Mouse (Mus musculus): ENCODE results near the gene Ccdc113. TPM values are rescaled to one million over a fixed set of nuclear protein-coding genes. Genes with fewer than 3 reads are reported as not detected.

The Ccdc113 gene
- polyA plus RNA-seq, 1 experiment, result not detected

- H3K4me3 ChIP-seq (replicated peaks), result no peak overlapping the region
- TF ChIP-seq TAL1 (IDR thresholded peaks at IDR 0.05; ENCODE audit: low read length), result no peak
- no peak for TF ChIP-seq GATA1 (IDR thresholded peaks at IDR 0.05; ENCODE audit: low read length)
- no peaks in the 10 kb centered on the region for H3K4me1 ChIP-seq (ENCODE audit: control insufficient read depth)
- no peaks in the 10 kb centered on the region for H3K27me3 ChIP-seq (ENCODE audit: control insufficient read depth)
- H3K36me3 ChIP-seq (ENCODE audit: control insufficient read depth), result no peaks in the 10 kb centered on the region
- H3K9me3 ChIP-seq (ENCODE audit: control insufficient read depth, low read length), result no peaks in the 10 kb centered on the region
Measured at GRCm38 (mm10) chr8:95549871-95550829, 16.3 kb downstream of the Ccdc113 start.

DNA sequence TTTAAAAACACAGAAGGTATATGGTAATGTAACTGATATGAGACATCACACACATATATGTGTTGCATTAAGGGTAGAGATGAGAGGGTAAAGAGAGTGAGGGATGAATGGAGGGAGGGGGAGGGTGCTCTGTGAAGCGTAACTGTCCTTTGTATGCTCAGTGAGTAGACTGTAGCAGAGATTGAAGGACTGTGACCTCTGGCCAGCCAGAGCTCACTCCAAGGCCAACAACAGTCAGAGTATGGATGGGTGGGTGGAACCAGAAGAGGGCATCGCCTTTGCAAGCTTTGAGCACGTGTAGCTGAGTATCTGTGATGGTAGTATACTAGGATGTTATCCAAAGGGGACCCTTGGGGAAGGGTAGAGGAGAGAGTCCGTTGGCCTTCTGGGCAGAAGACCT, 17.7 kb downstream of the Ccdc113 start:
- Histone ChIP-seq H3K9me3 (ENCODE audit: control insufficient read depth, low read length) (no peaks in the 10 kb centered on the region), H3K36me3 (ENCODE audit: control insufficient read depth) (no peaks in the 10 kb centered on the region), H3K4me3 (replicated peaks) (no peak overlapping the region), H3K4me1 (ENCODE audit: control insufficient read depth) (no peaks in the 10 kb centered on the region), H3K27me3 (ENCODE audit: control insufficient read depth) (no peaks in the 10 kb centered on the region)
- TF ChIP-seq TAL1 (IDR thresholded peaks at IDR 0.05; ENCODE audit: low read length) (no peak), GATA1 (IDR thresholded peaks at IDR 0.05; ENCODE audit: low read length) (no peak)

DNA sequence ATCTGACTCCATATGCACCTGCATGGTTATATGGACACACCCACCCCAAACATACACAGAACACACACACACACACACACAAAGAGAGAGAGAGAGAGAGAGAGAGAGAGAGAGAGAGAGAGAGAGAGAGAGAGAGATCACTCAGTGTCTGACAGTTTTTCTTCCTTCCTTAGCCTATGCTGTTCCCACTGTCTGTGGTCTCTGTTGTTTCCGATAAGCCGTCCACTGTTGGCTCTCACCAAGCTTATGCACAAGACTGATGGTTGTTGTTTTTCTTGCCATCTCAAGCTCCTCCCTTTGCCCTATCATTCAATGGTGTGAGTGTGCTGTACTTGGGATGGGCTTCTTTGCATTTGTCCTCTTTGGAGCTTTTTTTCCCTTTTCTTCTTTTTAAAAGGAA, 22.1 kb downstream of the Ccdc113 start:
- Histone ChIP-seq H3K9me3 (ENCODE audit: control insufficient read depth, low read length) (no peaks in the 10 kb centered on the region), H3K4me1 (ENCODE audit: control insufficient read depth) (no peaks in the 10 kb centered on the region), H3K27me3 (ENCODE audit: control insufficient read depth) (no peaks in the 10 kb centered on the region), H3K4me3 (replicated peaks) (no peak overlapping the region), H3K36me3 (ENCODE audit: control insufficient read depth) (no peaks in the 10 kb centered on the region)
- TF ChIP-seq GATA1 (IDR thresholded peaks at IDR 0.05; ENCODE audit: low read length), result no peak
- TF ChIP-seq TAL1 (IDR thresholded peaks at IDR 0.05; ENCODE audit: low read length), result no peak

DNA sequence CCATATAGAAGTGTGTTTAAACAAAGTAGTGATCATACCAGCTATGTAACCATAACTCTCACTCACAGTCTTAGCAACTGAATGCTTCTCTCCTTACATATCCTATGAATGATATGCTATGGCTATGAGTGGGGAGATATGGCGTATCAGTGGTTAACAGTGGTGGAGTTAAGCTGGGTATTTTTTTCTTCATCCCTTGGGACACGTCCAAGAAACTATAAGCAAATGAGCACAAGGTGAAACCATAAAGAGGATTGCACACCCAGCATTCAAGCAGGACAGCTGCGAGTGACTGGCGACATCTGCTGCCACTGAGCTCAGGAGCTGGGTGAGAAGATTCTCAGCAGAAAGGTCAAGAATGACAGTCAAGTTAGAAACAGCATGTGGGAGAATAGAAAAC, 32.3 kb downstream of the Ccdc113 start:
- no peaks in the 10 kb centered on the region for H3K9me3 ChIP-seq (ENCODE audit: control insufficient read depth, low read length)
- H3K4me3 ChIP-seq (replicated peaks), result no peak overlapping the region
- TF ChIP-seq GATA1 (IDR thresholded peaks at IDR 0.05; ENCODE audit: low read length) (no peak), TAL1 (IDR thresholded peaks at IDR 0.05; ENCODE audit: low read length) (no peak)
- H3K27me3 ChIP-seq (ENCODE audit: control insufficient read depth), result no peaks in the 10 kb centered on the region
- no peaks in the 10 kb centered on the region for H3K36me3 ChIP-seq (ENCODE audit: control insufficient read depth)
- H3K4me1 ChIP-seq (ENCODE audit: control insufficient read depth), result no peaks in the 10 kb centered on the region

GRCm38 (mm10) chr8:95566809-95567208, 32.9 kb downstream of the Ccdc113 start:
- TF ChIP-seq GATA1 (IDR thresholded peaks at IDR 0.05; ENCODE audit: low read length) (no peak), TAL1 (IDR thresholded peaks at IDR 0.05; ENCODE audit: low read length) (no peak)
- no peaks in the 10 kb centered on the region for H3K9me3 ChIP-seq (ENCODE audit: control insufficient read depth, low read length)
- H3K27me3 ChIP-seq (ENCODE audit: control insufficient read depth), result no peaks in the 10 kb centered on the region
- H3K4me1 ChIP-seq (ENCODE audit: control insufficient read depth), result no peaks in the 10 kb centered on the region
- H3K36me3 ChIP-seq (ENCODE audit: control insufficient read depth), result no peaks in the 10 kb centered on the region
- H3K4me3 ChIP-seq (replicated peaks), result no peak overlapping the region

GRCm38 (mm10) chr8:95573146-95573545, 39.3 kb downstream of the Ccdc113 start:
- no peaks in the 10 kb centered on the region for H3K36me3 ChIP-seq (ENCODE audit: control insufficient read depth)
- no peaks in the 10 kb centered on the region for H3K27me3 ChIP-seq (ENCODE audit: control insufficient read depth)
- H3K4me3 ChIP-seq (replicated peaks), result no peak overlapping the region
- TF ChIP-seq GATA1 (IDR thresholded peaks at IDR 0.05; ENCODE audit: low read length) (no peak), TAL1 (IDR thresholded peaks at IDR 0.05; ENCODE audit: low read length) (no peak)
- no peaks in the 10 kb centered on the region for H3K4me1 ChIP-seq (ENCODE audit: control insufficient read depth)
- no peaks in the 10 kb centered on the region for H3K9me3 ChIP-seq (ENCODE audit: control insufficient read depth, low read length)

DNA sequence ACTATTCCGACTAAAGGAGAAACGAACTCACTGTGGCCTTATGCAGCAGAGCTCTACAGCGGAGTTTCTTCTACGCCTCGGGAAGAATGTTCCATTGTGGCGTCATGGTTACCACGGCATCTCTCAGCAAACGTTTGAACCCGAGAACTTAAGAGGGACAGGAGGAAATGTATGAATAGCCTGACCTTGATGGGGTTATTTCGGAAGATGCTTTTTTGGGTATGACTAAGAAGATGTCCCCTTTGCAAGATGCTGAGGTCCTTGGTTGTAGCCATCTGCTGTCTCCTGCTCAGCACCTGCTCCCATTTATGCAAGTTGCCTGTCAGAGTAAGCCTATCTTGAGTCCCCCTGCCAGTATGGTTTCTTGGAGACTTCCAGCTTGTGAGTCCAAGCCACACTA, 42.4 kb downstream of the Ccdc113 start, which contains the start of gene Prss54:
TSS of gene Prss54 (minus strand) at position 101 of the 400 bp plus-strand sequence.
- Histone ChIP-seq H3K36me3 (ENCODE audit: control insufficient read depth) (no peaks in the 10 kb centered on the region), H3K27me3 (ENCODE audit: control insufficient read depth) (no peaks in the 10 kb centered on the region), H3K9me3 (ENCODE audit: control insufficient read depth, low read length) (no peaks in the 10 kb centered on the region), H3K4me1 (ENCODE audit: control insufficient read depth) (no peaks in the 10 kb centered on the region), H3K4me3 (replicated peaks) (no peak within 1 kb of the TSS)
- no peak for TF ChIP-seq GATA1 (IDR thresholded peaks at IDR 0.05; ENCODE audit: low read length)
- no peak for TF ChIP-seq TAL1 (IDR thresholded peaks at IDR 0.05; ENCODE audit: low read length)

GRCm38 (mm10) chr8:95587339-95587738, 53.5 kb downstream of the Ccdc113 start:
- Histone ChIP-seq H3K27me3 (ENCODE audit: control insufficient read depth) (no peaks in the 10 kb centered on the region), H3K36me3 (ENCODE audit: control insufficient read depth) (no peaks in the 10 kb centered on the region; the same call in 1 of the 2 replicates), H3K4me3 (replicated peaks) (no peak overlapping the region), H3K9me3 (ENCODE audit: control insufficient read depth, low read length) (peaks cover 14% of the 10 kb centered on the region), H3K4me1 (ENCODE audit: control insufficient read depth) (peaks cover 17% of the 10 kb centered on the region)
- no peak for TF ChIP-seq GATA1 (IDR thresholded peaks at IDR 0.05; ENCODE audit: low read length)
- TF ChIP-seq TAL1 (IDR thresholded peaks at IDR 0.05; ENCODE audit: low read length), result no peak

- no peak overlapping the region for H3K4me3 ChIP-seq (replicated peaks)
- peaks cover 33% of the 10 kb centered on the region for H3K4me1 ChIP-seq (ENCODE audit: control insufficient read depth)
- TF ChIP-seq GATA1 (IDR thresholded peaks at IDR 0.05; ENCODE audit: low read length), result no peak
- no peak for TF ChIP-seq TAL1 (IDR thresholded peaks at IDR 0.05; ENCODE audit: low read length)
- peaks cover 2% of the 10 kb centered on the region; the same call in 1 of the 2 replicates for H3K36me3 ChIP-seq (ENCODE audit: control insufficient read depth)
- peaks cover 23% of the 10 kb centered on the region for H3K9me3 ChIP-seq (ENCODE audit: control insufficient read depth, low read length)
- H3K27me3 ChIP-seq (ENCODE audit: control insufficient read depth), result no peaks in the 10 kb centered on the region; the same call in 1 of the 2 replicates
Measured at GRCm38 (mm10) chr8:95589282-95589681, 55.4 kb downstream of the Ccdc113 start.
